Mouse (Mus musculus) activated CD4-positive, CD25-positive, alpha-beta regulatory T cell, adult 4 months (primary cell): ENCODE measurements at regions not wholly inside any gene's neighbourhood (a gene's known extent, or its start where the extent isn't known, plus 50 kb on each side); places are given as distances from the start of the nearest gene placed in this dataset.

Experiments
- ATAC-seq: one replicate; pipeline ENCODE4 v1.8.0; 2017

DNA sequence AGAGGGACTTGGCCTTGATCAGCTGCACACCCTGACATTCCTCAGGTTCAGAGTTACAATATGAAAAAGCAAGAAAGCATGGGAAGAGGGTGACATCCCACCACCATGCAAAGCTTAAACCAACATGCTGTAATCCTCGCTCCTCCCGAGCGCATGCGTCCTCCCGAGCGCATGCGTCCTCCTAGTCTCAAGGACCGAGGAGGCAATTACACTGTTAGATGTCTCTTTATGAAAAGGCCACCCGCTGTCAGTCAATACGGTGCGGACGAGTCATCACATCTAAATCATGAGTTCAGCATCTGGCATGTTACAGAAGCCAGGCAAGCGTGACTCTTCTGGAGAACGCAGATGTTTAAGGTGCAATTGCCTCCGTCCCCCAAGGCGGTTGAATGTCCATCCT lies 117.1 kb upstream of the Pkdcc start:
- no peak for ATAC-seq

DNA sequence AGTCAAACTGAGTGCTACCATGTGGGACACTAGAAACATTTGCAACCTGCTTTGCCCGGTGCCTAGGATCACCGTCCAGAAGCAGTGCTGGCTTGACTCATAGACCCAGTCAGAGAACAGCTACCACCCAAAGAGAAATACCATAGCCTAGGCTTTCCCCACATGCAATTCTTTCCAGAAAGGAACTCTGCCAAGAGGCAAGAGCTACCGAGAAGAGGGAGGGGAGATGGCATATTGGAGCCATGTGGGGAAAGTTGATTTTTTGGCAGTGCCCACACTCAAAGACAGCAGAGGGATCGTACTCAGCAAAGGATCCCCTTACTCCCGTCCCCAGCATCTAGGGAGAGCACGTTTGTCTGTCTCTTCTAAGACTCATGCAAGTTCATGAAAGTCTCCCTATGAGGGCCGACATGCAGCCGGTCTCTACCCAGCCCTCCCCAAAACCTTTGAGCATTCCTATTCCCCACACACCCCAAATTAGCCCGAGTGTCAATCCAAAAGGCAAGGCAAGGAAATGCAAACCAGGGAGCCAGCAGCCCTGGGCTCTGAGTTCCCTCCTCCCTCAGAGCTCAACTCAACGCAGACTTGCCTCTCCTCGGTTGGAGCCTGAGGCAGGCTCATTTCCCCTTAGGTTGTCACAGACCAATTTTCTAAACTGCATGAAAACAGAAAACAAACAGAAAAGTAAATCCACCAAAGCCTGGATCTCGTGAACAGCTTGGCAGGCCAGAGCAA lies 116.2 kb upstream of the Pkdcc start:
- ATAC-seq: no peak

DNA sequence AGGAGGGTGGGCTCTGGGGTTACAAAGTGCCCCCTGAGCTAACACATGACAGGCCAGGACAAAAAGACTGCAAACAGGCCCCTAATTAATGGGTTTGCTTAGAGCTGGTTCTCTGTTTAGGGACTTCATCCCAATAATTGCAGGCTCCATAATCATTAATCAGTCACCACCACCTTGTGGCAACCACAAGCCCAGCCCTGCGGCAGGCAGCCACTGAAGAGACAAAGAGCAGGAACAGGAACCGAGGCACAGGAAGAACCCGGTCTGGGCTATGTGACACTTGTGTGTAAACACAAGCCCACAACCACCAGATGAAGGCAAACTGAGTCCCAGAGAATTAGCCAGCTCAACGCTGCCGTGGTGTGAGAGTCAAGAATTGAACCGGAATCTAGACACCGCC lies 114.1 kb upstream of the Pkdcc start:
- ATAC-seq: no peak

DNA sequence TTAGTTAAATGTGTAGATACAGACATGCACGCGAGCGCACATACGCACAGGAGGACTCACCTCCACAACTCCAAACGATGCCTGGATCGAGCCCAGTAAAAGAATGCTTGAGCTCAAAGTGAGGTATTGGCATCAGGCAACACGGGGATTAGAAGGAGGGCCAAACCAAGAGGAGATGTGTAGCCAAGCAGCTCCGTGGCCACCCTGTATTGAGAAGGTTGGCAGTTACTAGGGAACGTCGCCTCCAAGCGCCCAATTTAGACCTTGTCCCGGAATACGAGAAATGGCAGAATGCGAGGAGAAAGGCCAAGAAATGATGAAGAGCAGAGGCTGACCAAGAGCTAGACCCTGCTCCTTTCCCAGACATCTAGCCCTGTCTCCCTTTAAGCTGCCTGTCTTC lies 113.3 kb upstream of the Pkdcc start:
- ATAC-seq: no peak

DNA sequence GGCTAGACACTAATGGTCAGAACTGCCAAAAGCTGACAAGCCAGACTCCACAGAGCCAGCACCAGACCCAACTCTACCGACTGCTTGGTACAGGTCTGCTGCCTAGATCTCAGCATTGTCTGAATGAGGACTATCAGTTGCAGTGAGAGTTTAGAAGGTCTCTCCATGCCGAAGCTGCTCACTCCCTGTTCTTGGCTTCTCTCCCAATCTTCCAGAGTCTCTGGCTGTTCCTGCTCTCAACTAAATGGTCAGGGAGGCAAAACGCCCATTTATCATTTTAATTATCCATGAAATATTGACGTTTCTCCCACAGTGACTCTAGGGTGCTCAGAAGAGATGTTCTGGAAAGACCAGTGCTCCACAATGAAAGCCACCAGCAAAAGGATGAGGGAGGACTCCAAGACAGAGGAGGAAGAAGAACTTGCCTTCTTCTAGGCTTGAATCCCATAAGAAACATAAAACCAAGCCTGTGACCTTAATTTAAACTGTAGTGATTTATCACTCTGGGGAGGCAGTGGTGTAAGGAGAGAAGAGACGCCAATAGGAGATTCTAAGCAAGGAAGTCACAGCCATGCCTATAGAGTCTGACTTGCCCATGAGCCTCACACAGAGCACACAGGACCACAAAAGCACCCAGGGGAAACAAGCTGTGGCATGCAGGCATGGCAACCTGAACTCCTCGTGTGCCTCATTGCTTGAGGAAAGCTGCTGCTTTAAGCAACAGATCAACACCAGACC lies 112.2 kb upstream of the Pkdcc start:
- ATAC-seq: no peak

DNA sequence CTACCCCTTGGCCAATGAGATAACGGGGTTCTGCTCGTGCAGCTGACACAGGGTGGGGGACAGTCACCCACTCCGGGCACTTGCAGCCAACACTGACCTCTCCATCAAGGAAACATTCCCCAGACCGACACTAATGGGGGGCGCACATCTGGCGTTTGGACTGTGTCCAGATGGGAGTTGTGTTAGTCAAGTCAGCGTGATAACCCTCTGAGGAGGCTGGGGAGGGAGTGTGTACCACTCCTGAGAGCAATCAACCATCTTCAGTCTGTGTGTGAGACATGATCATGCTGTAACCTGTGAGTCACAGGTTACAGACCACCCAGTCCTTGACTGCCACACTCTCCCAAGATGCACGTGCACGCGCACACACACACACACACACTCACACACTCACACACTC lies 106.9 kb upstream of the Pkdcc start:
- no peak for ATAC-seq

DNA sequence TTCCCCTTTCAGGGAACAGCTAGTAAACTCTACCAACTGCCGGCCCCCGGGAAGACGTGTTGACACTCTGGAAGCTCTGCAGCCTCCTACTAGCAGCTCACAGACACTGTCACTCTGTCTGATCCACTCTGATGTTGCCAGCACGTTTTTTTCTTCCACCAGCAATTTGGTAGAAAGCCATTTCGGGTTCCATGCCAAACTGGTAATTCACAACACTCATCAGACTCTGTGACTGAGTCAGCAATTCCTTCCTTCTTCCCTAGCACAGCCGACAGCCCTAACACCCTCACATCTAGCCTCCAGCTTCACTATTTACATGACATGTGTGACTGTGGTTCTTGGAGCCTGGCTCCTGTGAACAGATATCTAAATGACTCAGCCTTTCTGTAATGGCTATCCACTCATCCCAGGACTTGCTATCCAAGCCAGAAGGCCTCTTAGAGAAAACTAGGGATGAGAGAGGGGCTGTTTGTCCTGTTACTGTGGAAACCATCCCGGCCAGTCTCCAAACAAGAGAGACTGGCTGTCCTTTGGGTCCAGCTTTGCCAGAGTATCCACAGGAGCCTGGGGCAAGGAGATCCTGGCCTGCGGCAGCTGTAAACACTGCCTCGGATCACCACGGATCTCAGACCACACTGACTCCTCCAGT lies 105.2 kb upstream of the Pkdcc start:
- ATAC-seq: no peak

DNA sequence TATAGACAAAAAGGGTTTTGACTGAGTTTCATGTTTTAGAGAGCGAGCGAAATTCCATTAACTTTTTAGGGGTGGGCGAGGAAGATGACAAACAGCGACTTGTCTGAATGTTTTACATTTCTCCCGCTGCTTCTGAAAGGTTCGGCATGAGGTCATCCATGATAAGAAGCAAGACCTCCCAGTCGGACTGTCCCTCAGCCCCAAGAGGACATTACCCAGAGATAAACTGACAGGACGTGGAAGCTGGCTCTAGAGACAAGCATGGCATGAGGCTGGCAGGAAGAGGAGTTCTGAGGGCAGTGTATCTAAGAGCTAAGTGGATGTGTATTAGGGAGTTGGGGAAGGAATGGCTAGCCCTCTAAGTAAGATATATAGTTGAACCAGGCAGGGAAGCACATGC lies 104.5 kb upstream of the Pkdcc start:
- ATAC-seq: no peak

DNA sequence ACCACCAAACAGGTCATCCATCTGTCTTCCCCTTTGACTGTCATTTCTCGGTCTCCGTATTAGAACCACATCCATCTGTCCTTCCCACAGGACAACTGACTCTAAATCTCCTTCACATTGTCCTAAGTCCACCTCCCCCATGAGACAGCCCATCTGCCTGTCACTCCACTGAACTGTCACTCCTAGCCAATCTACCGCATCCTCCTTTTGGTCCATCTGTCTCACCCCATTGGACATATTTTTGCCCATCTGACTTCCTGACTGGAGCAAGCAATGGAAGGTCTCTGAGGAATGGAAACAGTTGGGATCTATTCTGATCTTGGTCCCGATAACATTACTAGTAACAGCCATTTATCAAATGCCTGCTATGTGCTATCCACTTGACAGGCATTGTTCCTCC lies 99.9 kb upstream of the Pkdcc start:
- no peak for ATAC-seq

DNA sequence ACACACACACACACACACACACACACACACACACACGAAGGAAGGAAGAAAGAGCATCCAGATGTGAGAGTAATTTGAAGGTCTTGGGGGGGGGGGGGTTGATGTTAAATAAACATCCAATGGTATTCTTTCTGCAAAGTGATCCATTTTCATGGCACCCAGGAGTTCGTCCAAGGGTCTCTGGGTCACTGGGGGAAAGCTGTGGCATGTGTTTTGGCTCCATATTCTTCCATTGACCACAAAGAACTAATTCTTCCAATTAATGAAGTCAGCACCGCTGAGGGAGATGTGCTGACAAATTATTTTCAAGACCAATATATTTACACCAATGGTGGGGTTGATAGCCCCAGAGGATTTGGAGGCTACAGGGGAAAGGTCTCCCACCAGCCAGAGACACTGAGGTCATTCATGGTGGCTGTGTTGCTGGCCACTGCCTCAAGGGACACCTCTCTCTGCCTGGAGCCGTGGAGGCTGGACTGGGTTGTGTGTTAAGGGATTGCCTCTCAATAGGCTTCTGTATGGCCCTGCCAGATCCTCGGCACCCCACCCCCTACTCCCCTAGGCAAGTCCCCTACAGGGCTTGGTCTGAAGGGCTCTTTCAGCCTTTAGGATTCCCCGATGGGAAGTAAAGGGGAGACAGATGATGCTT lies 99.1 kb upstream of the Pkdcc start:
- ATAC-seq: no peak

DNA sequence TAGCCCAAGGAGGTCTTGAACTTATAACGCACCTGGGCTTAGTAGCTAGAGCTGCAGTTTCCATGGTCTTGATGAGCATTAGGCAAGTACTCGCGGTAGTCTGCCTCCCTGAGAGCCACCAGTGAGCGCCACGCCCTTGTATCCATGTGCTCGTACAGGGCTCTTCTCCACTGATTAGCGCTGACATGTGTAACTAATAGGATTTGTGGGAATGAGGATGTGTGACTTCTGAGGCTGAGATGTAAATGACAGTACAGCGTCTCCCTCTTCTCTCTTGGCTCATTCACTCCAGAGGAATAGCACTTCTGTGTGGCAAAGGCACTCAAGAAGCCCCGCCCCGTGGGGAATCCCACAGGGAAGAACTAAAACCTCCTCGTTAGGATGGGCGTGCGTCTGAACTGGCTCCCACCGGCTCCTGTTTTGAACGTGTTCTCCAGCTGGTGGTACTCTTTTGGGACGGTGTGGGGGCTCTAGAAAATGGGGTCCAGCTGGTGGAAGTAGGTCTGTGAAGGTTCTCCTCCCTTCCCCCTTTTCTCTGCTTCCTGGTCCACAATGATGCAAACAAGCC lies 94.3 kb upstream of the Pkdcc start:
- ATAC-seq: no peak

DNA sequence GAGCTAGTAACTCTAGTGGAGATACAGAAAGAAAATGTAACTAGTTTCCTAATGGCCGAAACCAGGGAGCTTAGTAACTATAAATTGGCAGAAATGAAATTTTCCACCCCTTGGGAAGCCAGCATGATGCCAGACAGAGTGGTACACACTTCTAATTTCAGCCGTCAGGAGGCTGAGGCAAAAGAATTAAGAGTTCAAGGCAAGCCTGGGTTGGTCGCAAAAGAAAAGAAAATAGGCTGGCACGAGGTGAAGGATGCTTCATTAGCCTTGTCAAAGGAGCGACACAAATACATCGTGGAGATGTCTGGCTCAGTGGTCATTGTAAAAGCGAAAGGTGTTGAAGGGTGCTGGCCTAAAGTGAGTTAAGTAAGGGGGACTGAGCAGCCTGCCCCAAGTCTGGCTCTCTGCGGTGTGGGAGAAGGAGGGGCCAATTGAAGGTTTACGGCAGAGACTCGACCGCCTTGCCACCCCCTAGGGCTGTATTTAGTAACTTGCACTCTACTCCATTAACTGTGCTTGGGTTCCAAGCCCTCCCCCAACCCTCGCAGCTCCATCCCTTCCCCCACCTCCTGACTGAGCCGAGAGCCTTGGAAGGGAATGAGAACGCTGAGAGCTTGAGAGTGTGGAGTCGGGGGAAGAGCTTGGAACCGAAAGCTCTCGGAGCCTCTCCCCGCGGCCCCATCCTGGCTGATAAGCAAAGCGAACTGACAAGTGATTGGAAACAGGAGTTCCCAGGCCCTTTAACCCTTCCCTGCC lies 92.4 kb upstream of the Pkdcc start:
- no peak for ATAC-seq

DNA sequence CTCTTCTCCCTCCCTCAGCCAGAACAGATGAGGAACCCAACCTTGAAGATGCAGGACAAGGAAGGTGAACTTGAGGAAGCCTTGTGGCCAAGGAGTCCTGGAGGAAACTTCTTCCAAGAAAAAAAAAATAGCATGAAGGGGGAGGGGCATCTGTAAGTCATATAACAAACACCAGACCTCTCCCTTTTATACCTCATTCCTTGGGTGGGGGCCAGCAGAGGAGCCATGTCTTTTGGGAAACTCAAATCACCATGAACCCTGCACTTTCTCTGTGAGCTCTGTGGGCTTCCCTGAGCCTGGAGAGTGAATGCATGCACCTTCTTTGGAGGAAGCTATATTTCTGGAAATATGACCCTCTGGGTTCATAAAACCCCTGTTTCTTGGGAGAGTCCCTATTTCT lies 90.0 kb upstream of the Pkdcc start:
- no peak for ATAC-seq

DNA sequence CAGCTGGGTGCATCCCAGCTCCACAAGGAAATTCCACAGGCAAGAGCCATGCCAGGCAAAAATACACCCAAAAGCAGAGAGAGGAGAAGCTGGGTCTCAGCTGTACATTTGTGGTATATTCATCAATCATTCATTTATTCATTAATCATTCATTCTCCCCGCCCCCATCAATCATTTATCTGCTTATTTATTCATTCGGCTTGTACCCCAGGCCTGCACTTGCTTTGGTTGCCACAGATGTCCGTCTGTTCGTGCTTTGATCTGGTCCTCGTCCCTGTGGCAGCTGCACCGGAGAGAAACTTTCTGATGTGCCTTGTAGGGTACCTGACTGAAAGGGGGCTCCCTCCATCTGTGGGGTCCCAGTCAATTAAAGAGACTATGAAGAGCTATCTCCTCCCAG lies 87.2 kb upstream of the Pkdcc start:
- ATAC-seq: no peak

DNA sequence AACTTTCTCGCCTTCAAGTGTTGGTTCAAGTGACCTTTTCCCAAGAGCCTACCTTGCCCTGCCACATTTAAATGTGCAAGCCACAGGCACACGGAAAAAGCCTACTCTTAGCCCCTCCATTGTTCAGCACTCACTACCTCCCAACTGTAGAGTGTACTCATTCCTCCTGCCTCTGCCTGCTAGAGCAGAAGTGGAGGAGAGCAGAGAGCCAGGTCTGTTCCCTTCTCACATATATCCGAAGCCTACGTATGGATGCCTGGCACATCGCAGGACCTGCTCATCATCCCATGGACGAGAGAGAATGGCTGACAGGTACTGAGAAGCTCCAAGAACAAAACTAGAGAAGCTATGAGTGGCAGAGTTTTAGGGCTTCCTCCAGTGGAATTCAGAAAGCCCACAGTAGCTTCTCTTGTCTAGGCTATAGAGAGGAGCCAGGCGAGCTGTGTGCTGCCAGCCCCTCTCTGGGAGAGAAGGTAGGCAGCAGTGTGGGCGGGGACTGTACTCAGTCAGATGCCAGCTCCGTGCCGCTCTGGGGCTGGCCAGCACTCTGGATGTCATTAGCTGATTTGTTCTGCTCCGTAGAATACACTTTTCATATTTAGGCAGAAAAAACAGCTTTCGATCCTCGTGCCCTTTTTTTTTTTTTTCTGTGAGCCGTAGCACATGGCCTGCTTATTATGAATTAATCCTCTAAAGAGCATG lies 86.1 kb upstream of the Pkdcc start:
- no peak for ATAC-seq

DNA sequence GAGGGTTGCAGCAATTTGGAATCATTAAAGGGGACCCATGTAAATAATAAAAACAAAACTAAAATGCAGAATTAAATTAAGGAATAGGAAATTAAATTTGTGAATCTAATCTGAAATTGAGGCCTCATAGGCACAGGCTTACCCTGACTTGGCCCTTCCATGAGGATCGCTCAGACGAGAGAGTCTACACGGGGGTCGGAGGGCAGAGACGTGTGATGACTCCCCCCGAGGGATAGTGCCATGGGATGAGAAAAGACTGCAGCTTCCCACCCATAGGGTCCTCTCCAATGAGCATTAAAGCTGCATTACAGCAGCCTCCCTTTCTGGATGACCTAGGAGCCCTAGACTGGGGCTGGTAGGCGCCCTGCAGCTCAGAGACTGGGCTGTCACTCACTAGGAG lies 85.4 kb upstream of the Pkdcc start:
- no peak for ATAC-seq

DNA sequence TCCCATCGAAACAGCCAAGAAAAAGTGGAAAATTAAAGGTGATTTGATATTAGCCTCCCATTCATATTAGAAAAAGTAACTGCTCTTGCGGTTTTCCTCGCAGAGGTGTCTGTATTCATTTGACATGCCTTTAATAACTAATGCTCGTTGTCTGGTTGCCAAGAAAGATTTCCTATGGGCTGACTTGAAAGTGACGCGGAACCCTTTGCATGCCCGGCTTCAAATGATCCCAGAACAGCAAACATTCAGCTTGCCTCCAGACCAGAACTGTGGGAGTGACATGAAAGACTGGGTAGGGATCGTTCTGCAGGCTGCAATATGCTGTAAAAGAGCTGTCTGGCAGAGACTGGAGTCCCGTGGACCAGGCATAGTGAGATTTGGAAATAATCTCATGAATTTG lies 81.9 kb upstream of the Pkdcc start:
- no peak for ATAC-seq

DNA sequence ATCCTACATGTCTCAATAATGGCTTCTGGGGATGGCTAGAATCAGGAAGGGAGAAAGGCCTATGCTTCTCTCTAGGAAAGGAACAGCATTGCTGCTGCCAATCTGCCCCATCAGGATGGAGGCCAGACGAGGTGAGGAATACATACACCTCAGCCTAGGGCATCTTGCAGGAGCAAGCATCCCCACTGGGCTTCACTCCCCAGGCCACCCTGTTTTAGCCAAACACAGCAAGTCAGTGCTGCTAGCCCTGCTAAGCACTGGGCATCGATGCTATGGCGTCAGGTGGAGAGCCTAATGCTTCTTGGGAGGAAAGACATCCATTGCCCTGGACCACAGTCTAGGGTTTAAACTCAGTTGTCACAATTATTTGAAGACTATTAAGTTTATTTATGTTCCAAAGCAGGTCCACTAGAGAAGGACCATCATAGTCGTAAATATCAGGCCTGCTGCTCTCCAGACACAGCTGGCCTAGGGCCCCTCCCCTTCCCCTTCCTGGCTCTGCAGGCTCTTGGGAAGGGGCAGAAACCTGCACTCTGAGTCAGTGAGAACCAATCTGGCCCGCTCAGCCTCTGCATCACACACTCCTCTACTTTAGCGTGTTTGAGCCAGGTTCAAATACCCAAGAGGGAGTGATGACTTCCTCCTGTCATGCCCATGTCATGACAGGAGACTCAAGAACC lies 79.5 kb upstream of the Pkdcc start:
- ATAC-seq: no peak

DNA sequence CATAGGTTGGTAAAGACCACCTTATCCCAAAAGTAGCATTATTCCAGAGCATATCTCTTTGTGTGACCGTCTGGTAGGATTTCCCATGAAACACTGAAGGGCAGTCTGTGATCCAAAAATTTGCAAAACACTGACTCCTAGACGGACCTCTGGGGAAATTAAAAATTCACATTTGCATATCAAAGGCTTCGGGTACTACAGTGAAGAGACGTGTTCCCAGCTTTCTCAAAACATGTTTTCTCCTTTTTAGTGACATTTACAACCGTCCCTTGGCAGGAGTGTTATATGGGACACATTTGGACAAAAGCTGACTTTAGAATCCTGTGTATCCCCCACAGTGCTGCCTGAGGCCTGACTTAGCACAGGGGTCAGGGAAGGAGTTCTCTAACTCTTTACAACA lies 78.8 kb upstream of the Pkdcc start:
- ATAC-seq: no peak

DNA sequence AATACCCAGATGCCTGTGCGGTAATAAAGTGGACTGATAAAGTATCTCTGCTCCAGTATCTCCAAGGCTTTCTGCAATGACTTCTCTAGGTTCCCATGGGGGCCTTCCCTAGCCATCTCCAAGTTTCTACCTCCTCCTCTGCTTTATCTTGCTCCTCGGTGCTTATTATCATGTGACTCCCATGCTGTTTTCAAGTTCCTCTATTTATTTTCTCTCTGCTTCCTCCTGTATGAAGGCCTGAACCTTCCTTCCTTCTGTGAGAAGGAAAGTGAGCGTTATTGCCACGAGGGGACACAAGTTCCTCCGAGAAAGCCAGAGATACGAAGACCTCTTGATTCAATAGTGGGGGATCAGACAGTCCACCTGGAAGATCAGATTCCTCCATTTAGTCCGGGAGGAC lies 77.4 kb upstream of the Pkdcc start:
- no peak for ATAC-seq
